Mouse (Mus musculus) lung, adult 2 months (tissue): ENCODE measurements at regions not wholly inside any gene's neighbourhood (a gene's known extent, or its start where the extent isn't known, plus 50 kb on each side); places are given as distances from the start of the nearest gene placed in this dataset.
A peak's percentile ranks its signal among the peaks of the same experiment; 100 is the strongest.

Experiments
- DNase-seq: peaks from one replicate; pipeline ENCODE4 v3.0.0; 2022
- H3K4me1 ChIP-seq: fragments of 200-500 bp; 2 replicates; pipeline ENCODE4 v1.6.1; 2011; ENCODE audit warnings: low read length; ENCODE audit not compliant: control insufficient read depth, insufficient read depth
- H3K4me3 ChIP-seq: fragments of 200-500 bp; replicated peaks from 2 replicates; pipeline ENCODE3; 2011; ENCODE audit warnings: low read depth, mild to moderate bottlenecking, control low read depth, low read length; ENCODE audit errors: extremely low read depth
- CTCF ChIP-seq: fragments of 200-500 bp; IDR thresholded peaks from 2 replicates; pipeline ENCODE4 v1.5.1; 2011; ENCODE audit warnings: mild to moderate bottlenecking, low read length, control low read depth; ENCODE audit not compliant: insufficient read depth
- POLR2A ChIP-seq: fragments of 200-500 bp; IDR thresholded peaks from 2 replicates; pipeline ENCODE4 v1.6.1; 2011; ENCODE audit warnings: low read depth, mild to moderate bottlenecking, control low read depth, low read length, borderline replicate concordance; ENCODE audit errors: extremely low read depth
- WGBS: fragments of 180-500 bp; shearing (Covaris S2); methylation state at CpG from one replicate; pipeline ENCODE4 v1.1.7; 2018; 5-methylcytosine and 5-hydroxymethylcytosine counted together

DNA sequence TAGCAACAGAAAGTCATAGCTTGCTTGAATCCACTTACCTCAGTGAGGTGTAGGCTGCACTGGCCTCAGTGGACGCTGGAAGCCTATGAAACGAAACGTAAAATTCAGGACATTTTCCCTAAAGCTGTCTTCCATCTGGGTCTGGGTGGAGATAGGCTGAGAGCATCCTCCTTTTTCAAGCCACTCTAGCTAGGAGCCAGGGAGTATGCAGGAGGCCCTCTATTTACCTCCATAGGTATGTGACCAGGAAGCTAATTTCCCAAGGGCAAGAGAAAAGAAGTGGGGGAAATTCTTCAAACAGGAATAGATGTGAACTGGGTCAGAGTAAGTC lies 95.9 kb upstream of the Tmem45b start:
- WGBS = 84% methylated on average over 3 of the region's 3 CpGs
- no peaks in the 10 kb centered on the region for H3K4me1 ChIP-seq
- TF ChIP-seq CTCF (no peak), POLR2A (no peak)
- DNase-seq = no peak
- no peak overlapping the region for H3K4me3 ChIP-seq

DNA sequence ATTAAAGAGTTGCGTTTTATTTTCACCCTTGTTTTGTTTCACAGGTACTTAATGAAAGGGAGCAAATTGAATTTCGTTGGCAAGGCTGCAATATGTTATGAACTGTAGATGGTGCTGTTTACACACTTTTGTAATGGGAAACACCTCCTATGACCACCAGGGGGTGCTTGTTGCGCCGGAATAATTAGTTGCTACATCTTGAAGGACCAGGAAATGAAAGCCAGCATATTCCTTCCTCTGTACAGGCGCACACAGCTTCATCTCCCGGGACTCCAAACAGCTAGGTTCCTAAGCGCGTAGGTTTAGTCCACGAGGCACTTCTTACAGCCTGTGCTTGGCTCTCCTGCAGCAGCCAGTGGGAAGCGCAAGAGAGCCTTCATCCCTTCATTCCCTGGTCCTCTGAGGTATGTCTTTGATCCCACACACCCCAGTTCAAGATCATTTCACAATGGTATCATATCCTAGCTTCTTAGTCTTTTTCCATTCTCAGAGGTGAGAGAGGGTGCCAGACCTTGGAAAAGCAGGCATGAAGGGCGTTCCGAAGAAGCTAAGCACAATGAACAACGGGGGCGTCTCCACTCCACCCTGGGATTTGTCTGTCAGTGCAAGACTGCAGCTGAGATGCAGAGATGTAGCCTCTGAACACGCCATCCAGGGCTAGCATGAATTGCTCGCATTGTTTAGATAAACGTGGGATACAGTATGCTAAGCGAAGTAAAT lies 95.4 kb upstream of the Tmem45b start:
- TF ChIP-seq CTCF = peak; percentile 62
- TF ChIP-seq POLR2A = no peak
- Histone ChIP-seq H3K4me3 (no peak overlapping the region), H3K4me1 (no peaks in the 10 kb centered on the region)
- WGBS = 34% methylated on average over 18 of the region's 18 CpGs
- DNase-seq = peak; percentile 54

DNA sequence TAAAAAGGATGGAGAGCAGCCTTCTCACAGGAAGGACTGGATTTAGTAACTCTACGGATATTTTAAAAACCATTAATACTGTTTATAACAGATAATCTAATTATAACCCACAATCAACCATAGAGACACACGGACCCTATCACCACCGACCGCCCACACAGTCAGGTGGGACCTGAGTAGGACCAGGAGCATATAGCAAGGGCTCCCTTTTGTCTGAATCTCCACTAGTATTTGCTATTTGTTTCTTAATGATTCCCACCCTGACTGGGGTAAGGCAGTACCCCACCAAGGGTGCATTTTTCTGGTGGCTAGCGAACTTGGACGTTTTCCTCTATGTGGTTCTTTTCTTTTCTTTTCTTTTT lies 79.4 kb upstream of the Tmem45b start:
- DNase-seq = no peak
- no peak overlapping the region for H3K4me3 ChIP-seq
- WGBS = 57% methylated on average over 6 of the region's 6 CpGs
- TF ChIP-seq POLR2A = no peak
- no peak for TF ChIP-seq CTCF
- H3K4me1 ChIP-seq = no peaks in the 10 kb centered on the region

DNA sequence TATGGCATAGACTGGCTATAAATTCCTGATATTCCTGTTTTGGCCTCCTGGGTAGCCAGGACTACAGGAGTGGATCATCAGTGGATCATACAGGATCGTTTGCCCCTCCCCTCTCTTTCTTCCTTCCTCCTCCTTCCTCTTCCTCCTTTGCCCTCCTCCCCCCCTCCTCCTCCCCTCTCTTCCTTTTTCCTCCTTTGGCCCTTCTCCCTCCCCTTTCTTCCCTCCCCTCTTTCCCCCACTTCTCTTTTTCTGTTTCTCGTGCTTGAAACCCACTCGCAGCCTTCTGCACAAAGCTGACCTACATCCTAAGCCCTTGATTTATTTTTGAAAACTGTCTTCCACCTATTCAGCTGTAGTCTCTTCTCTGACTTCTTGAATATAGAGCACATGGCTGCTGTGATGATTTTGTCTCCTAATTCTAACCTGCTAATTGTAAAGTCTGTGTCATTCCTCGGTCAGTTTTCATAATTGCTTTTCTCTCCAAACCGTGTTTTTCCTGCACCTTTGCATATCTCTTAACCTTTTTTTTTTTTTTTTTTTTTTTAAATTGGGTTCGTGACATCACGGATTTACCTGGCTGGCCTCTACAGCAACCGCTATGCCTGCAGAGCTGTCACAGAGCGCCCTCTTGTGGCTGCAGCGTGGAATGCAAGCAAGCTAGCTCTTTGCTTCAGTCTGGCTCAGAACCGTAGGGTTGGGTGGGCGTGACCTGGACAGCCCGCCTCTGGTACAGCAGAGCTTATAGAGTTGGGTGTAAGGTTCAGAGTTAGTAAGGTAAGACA lies 78.8 kb upstream of the Tmem45b start:
- Histone ChIP-seq H3K4me3 (no peak overlapping the region), H3K4me1 (no peaks in the 10 kb centered on the region)
- WGBS = 7% methylated on average over 13 of the region's 13 CpGs
- TF ChIP-seq CTCF (peak; percentile 92), POLR2A (no peak)
- peak; percentile 69 for DNase-seq

DNA sequence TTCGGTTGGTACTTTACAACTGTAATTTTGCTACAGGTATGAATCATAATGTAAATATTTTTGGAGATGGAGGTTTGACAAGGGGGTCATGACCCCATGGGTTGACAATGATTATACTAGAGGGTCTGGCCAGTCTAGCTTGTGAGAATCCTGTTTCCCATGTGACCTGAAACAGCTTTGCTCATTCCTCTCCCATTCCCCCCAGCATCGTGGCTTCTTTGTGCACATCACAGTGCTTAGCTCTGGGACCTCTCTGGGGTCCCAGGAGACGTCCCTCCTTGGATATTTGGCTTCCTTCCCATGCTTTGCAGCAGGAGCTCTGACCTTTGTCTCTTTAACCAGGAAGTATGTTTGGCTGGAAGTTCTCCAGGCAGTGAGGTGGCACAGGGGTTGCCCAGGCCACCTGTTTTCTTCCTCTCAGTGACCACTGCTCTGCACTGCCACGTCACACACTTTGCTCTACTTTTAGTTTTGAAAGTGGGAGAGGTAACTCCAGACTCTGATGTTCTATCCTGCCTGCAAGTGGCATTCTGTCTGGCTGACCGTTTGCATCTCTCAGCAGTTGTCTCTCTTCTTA lies 77.4 kb upstream of the Tmem45b start:
- Histone ChIP-seq H3K4me1 (no peaks in the 10 kb centered on the region), H3K4me3 (no peak overlapping the region)
- no peak for DNase-seq
- TF ChIP-seq CTCF (no peak), POLR2A (no peak)
- WGBS = 43% methylated on average over 5 of the region's 5 CpGs

DNA sequence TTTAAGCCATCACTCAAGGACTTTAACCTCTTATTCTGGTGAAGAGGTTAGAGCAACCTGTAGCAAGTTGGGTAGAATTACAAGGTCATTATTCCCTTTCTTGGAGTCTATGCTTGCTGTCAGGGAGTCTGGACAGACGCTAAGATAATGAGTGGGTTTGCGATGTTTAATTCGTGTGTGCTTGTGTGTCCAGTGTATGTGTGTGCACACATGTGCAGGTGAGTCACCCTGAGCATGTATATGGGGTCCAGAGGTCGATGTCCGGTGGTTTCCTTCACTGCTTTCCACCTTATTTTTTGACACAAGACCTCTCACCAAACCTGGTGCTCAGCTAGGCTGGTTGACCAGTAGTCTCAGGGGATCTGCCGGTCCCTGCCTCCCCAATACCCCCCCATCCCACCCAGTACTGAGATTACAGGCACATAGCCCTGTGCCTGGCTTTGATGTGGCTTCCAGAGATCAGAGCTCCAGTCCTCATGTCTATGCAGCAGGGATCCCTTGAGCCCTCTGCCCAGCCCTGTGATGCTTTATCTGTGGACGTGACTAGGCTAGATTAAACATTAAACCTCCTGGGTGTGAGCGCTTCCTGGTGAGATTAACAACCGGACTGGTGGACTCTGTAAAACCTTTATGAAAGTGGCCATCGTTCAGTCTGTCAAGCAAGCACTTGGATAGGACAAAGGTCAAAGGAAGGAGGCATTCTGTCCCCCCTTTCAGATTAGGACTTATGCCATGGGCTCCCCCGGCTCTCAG lies 74.4 kb upstream of the Tmem45b start:
- 70% methylated on average over 11 of the region's 11 CpGs for WGBS
- DNase-seq = no peak
- no peak overlapping the region for H3K4me3 ChIP-seq
- H3K4me1 ChIP-seq = no peaks in the 10 kb centered on the region
- TF ChIP-seq POLR2A (no peak), CTCF (no peak)

DNA sequence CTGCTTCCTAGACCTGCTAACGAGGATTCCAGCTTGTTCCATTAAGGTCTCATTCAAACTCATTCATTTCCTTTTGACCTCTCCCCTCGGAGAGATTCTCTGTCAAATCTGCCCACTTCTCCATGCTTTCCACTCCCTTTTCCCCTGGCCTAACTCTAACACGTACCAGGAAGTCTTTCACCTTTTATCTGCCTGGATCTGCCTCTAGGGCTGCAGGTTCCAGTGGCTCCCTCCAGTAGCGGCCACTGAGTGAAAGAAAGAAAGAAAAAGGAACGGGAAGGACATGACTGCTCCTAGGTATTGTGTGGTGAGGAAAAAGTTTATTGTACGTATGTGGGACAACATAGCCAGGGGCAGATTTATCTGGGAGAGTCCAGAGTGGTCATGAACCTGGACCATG lies 64.8 kb upstream of the Tmem45b start:
- DNase-seq = no peak
- Histone ChIP-seq H3K4me1 (no peaks in the 10 kb centered on the region), H3K4me3 (no peak overlapping the region)
- TF ChIP-seq CTCF = no peak
- 54% methylated on average over 6 of the region's 6 CpGs for WGBS

DNA sequence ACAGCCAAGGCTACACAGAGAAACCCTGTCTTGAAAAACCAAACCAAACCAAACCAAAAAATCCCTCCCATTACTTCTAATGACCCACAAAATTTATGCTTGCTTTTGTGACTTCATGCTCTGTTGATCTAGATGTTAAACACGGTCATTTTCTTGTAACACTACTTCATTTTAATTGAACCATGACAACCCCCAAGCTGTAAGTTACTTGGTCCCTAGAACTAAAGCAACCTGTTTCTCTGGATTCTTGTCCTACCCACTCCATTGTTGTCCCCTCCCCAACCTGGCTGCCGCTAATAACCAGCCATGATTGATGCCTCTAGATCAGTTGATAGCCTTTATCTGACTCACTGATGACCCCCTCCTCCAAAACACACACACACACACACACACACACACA lies 63.0 kb upstream of the Tmem45b start:
- DNase-seq = no peak
- Histone ChIP-seq H3K4me1 (no peaks in the 10 kb centered on the region), H3K4me3 (no peak overlapping the region)
- TF ChIP-seq POLR2A (no peak), CTCF (no peak)
- 58% methylated on average over 2 of the region's 2 CpGs for WGBS
